Mouse (Mus musculus) cerebellum, postnatal 10 days (tissue): ENCODE results near the gene Oaz1.
"Not testable (repeated sequence)": the region's sequence is repeated elsewhere in the genome, so short reads cannot be mapped to it uniquely, and the experiment has no call there.

Source experiments
- DNase-seq, 2 experiments: peaks; one replicate each; pipeline ENCODE4 v3.0.0; 2021; ENCODE audit warnings: mixed read lengths in 2 of 2

Oaz1 gene

GRCm38 (mm10) chr10:80802996-80803395, 23.5 kb upstream of the Oaz1 start:
- DNase-seq = no peak

GRCm38 (mm10) chr10:80804340-80804739, 22.1 kb upstream of the Oaz1 start:
- peak in 1 of 2 experiments; percentile 33 for DNase-seq

DNA sequence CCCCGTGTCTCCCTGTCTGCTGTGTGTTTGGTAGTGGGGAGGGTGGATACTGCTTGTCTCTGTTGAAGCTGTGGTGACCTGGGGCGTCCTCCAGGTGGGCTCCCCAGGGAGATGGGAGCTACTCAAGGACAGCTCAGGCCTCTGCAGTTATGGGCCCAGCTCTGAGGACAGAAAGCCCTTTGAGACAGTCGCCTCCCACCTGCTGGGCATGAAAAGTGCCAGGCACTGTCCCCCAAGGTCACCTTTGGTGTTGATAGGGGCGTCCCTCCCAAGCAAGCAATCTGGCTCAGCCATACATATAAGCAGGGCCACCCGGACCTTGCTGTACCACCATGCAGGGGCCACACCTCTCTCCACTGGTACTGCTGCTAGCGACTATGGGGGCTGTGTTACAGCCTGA, 21.5 kb upstream of the Oaz1 start, which contains the start of gene Amh:
Gene Amh (plus strand): TSS at position 328 of the 400 bp plus-strand sequence.
- peak in 1 of 2 experiments; percentile 37 for DNase-seq

GRCm38 (mm10) chr10:80805322-80805721, 21.1 kb upstream of the Oaz1 start:
- peak in 1 of 2 experiments; percentile 38 for DNase-seq

DNA sequence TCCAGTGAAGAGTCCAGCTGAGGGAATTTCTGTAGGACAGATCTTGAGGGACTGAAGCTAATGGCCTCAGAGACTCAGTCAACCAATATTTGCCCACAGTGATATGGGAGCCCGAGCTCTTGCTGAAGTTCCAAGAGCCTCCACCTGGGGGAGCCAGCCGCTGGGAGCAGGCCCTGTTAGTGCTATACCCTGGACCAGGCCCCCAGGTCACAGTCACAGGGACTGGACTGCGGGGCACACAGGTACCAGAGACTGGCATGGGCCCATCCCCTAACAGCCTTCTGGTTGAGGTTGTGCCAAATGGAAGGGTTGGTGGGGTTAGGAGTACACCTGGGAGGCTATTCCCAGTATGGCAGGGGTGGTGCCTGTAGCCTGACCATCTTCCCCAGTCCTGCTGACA, 20.5 kb upstream of the Oaz1 start:
- DNase-seq = peak; percentile 92 to 96

DNA sequence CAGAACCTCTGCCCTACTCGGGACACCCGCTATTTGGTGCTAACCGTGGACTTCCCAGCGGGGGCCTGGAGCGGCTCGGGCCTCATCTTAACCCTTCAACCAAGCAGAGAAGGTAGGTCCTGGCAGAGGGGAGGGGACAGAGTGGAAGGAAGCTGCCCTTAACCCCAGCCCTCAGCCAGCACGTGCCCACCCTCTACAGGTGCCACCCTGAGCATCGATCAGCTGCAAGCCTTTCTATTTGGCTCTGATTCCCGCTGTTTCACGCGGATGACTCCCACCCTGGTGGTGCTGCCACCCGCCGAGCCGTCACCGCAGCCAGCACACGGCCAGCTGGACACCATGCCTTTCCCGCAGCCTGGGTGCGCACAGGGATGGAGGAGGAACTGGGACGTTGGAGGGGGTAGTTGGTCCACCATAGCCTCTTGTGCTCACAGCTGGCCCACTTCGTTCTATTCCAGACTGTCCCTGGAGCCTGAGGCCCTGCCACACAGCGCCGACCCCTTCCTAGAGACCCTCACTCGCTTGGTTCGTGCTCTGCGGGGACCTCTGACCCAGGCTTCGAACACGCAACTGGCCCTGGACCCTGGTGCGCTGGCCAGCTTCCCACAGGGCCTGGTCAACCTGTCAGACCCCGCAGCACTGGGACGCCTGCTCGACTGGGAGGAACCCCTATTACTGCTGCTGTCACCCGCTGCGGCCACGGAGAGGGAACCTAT, 20.0 kb upstream of the Oaz1 start:
- peak in 1 of 2 experiments; percentile 35 for DNase-seq

DNA sequence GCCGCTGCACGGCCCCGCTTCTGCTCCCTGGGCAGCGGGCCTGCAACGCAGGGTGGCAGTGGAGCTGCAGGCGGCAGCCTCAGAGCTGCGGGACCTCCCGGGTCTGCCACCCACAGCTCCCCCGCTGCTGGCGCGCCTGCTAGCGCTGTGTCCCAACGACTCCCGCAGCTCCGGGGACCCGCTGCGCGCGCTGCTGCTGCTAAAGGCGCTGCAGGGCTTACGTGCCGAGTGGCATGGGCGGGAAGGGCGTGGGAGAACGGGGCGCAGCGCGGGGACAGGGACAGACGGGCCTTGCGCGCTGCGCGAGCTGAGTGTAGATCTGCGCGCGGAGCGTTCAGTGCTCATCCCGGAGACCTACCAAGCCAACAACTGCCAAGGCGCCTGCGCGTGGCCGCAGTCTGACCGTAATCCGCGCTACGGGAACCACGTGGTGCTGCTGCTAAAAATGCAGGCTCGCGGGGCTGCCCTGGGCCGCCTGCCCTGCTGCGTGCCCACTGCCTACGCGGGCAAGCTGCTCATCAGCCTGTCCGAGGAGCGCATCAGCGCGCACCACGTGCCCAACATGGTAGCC, 19.3 kb upstream of the Oaz1 start:
- peak; percentile 87 to 91 for DNase-seq

DNA sequence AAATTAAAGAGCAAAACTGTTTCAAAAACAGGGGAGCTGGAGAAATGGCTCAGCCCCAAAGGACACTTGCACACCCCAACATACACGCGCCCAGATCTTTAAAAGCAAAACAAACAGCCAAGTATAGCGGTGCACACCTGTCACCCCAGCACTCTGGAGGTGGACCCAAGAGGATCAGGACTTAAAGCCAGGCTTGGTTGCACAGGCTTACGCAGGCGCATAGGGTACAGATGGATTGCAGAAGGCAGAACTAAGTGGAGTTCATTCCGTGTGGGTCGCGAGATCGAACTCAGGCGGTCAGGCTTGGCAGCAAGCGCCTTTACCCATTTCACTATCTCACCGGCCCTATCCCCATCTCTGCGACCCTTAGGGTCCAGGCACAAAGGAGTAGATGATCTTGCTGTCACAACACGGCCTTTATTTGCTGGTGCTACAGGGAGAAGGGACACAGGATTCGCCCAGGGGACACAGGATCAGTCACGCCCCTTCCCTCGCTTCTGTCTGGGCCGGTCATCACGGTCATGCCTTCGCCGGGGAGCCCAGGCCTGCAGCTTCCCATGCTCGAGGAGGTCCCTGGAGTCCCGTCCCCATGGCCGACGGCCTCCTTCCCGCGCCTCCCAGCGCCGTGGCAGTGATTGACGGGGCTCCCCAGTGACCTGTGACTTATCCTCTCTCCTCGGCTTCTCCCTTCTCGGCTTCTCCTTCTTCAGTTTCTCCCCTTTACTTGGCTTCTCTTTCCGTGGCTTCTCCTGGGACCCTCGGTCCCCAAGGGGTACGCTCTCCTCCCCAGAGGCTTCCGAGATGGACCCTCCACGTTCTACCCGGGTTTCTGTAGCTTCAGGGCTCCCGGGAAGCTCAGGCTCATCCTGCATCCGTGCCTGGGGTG, 18.1 kb upstream of the Oaz1 start:
- DNase-seq = peak in 1 of 2 experiments; percentile 20

GRCm38 (mm10) chr10:80808985-80809632, 17.3 kb upstream of the Oaz1 start:
- peak in 1 of 2 experiments; percentile 18 for DNase-seq

GRCm38 (mm10) chr10:80810084-80810483, 16.4 kb upstream of the Oaz1 start:
- DNase-seq = peak in 1 of 2 experiments; percentile 21

DNA sequence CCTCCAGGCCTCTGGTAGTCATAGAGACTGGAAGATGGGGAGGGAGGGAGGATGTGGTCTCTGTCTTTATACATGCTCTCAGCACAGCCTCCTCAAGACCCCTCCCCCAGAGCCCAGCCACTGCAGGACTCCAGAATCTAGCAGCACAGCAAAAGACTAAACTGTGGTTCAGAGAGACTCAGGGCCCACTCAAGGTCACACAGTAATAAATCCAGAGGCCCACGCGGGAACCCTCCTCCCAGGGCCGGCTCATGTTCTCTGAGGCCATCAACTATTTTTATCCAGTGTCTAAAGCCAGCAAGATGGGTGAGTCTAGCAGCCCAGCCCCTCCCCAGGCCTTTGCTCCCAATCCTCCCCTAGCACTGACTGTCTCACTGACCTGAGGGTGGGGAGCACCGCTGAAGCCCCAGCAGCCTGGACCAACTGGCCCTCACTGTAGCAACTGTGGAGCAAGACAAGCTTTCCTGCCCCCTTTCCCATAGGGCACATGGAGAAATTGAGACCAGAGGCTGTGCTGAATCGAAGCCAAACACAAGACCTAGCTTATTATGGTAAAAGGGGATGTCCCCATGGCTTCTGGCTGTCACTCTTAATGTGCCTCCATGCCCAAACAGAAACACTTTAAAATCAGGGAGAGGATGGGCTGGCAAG, 13.9 kb upstream of the Oaz1 start:
- no peak for DNase-seq

GRCm38 (mm10) chr10:80813366-80813765, 13.1 kb upstream of the Oaz1 start, which contains the start of gene Jsrp1:
Jsrp1 (minus strand) TSS chr10:80813498.
- DNase-seq = no peak

GRCm38 (mm10) chr10:80814800-80815199, 11.7 kb upstream of the Oaz1 start:
- DNase-seq = no peak

DNA sequence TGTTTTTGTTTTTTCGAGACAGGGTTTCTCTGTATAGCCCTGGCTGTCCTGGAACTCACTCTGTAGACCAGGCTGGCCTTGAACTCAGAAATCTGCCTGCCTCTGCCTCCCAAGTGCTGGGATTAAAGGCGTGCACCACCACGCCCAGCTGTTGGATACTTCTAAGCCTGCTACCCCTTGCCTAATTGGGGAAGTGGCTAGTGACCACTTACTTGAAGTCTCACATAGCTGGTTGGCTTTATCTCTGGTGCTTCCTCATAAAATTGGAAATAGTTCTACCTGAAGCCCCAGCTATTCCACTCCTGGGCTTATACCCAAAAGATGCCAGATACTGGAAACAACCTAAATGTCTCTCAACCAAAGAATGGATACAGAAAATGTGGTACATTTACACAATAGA, 10.2 kb upstream of the Oaz1 start:
- DNase-seq = not testable (repeated sequence)

DNA sequence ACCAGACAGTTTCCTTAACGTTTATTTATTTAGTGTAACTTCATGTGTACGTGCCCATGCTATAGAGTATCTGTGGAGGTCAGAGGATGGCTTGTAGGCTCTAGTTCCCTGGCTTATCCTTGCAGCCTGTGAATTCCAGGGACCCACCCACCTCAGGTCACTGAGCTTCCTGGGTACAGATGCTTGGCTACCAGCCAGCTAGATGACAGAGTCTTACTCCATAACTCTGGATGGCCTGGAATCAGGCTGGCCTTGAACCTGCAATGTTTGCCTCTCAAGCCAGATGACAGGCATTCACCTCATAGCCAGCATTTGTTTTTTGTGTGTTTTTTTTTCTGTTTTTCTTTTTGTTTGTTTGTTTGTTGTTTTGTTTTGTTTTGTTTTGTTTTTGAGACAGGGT, 9.3 kb upstream of the Oaz1 start:
- no peak for DNase-seq

GRCm38 (mm10) chr10:80817955-80818354, 8.5 kb upstream of the Oaz1 start:
- not testable (repeated sequence) for DNase-seq

GRCm38 (mm10) chr10:80818599-80819281, 7.7 kb upstream of the Oaz1 start:
- no peak for DNase-seq

DNA sequence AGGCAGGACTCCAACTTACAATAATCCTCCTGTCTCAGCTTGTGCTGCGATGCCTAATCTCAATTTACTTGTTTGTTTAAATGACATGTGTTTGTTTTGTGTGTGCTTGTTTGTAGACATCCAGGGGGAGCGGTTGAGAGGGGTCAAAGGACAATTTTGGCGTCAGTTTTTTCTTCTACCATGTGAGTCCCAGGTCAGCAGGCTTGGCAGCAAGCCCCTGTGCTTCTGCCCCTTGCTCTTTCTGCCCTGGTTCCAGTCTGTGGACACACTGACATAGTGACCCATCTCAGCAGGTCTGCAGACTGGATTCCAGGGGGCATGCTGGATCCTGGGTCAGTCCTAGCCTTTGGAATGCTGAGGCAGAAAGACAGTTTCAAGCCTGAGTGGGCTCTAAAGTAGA, 7.0 kb upstream of the Oaz1 start:
- no peak for DNase-seq

- peak; percentile 60 to 63 for DNase-seq
These were observed 4.5 kb upstream of the Oaz1 start for GRCm38 (mm10) chr10:80821991-80822390.

DNA sequence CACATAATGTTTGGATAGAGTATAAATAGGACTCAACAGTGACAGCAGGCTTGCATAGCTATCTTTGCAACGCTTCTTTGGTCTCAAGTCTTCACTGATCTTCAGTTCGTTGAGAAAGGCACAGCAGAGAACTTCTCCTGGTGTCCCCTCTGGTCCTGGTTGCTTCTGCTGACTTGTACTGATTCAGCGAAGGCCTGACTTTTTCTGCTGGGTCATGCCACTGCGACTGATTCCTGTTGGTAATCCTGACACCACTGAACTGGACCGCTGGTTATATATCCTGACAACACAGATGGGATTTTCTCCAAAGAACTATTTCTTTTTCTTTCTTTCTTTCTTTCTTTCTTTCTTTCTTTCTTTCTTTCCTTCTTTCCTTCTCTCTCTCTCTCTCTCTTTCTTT, 3.9 kb upstream of the Oaz1 start:
- DNase-seq = no peak

GRCm38 (mm10) chr10:80823316-80823715, 3.1 kb upstream of the Oaz1 start:
- no peak for DNase-seq
